Mouse (Mus musculus) heart, postnatal 0 days (tissue): ENCODE results near the gene Gm7735. TPM values are rescaled to one million over a fixed set of nuclear protein-coding genes. Genes with fewer than 3 reads are reported as not detected.

Source experiments
- ATAC-seq: fragments of 200-750 bp; cut with Nextera tagmentation; 2 replicates; pipeline ENCODE4 v1.8.0; 2017; ENCODE audit warnings: low read depth, moderate number of reproducible peaks, moderate library complexity; ENCODE audit not compliant: insufficient read depth
- DNase-seq: peaks from one replicate; pipeline ENCODE4 v3.0.0-alpha.2; 2016; ENCODE audit warnings: low spot score
- H3K27ac ChIP-seq: fragments of 300-500 bp; sonication (generic); 2 replicates; pipeline ENCODE4 v1.5.1; 2014; ENCODE audit warnings: low read depth, mild to moderate bottlenecking
- H3K27me3 ChIP-seq: fragments of 300-500 bp; sonication (generic); 2 replicates; pipeline ENCODE4 v1.6.1; 2014; ENCODE audit warnings: low read length, mixed read lengths; ENCODE audit not compliant: control insufficient read depth, insufficient read depth
- H3K36me3 ChIP-seq: fragments of 300-500 bp; sonication (generic); replicated peaks from 2 replicates; pipeline ENCODE4 v1.6.1; 2014; ENCODE audit warnings: low read length, mixed read lengths; ENCODE audit not compliant: control insufficient read depth, insufficient read depth
- H3K4me1 ChIP-seq: fragments of 300-500 bp; sonication (generic); 2 replicates; pipeline ENCODE4 v1.6.1; 2014; ENCODE audit warnings: antibody characterized with exemption; ENCODE audit not compliant: control insufficient read depth, insufficient read depth
- H3K4me2 ChIP-seq: fragments of 300-500 bp; sonication (generic); 2 replicates; pipeline ENCODE4 v1.6.1; 2014; ENCODE audit warnings: low read depth, mild to moderate bottlenecking, low read length, moderate library complexity
- H3K4me3 ChIP-seq: fragments of 300-500 bp; sonication (generic); 2 replicates; pipeline ENCODE4 v1.5.1; 2014; ENCODE audit warnings: low read depth, low read length
- H3K9ac ChIP-seq: fragments of 300-500 bp; sonication (generic); replicated peaks from 2 replicates; pipeline ENCODE4 v1.6.1; 2014; ENCODE audit warnings: low read depth, low read length, mixed read lengths
- H3K9me3 ChIP-seq: fragments of 300-500 bp; sonication (generic); replicated peaks from 2 replicates; pipeline ENCODE4 v1.6.1; 2016; ENCODE audit warnings: low read length; ENCODE audit not compliant: control insufficient read depth
- CTCF ChIP-seq: IDR thresholded peaks from 2 replicates; pipeline ENCODE4 v1.5.1; 2016; ENCODE audit warnings: antibody characterized with exemption, control low read depth, low read depth
- EP300 ChIP-seq: IDR thresholded peaks from 2 replicates; pipeline ENCODE4 v1.6.1; 2016; ENCODE audit warnings: antibody characterized with exemption, low read depth
- WGBS: fragments of 180-500 bp; shearing (Covaris S2); extraction: QIAGEN DNeasy Blood & Tissue Kit; methylation state at CpG from one replicate; pipeline ENCODE4 v1.1.7; 2014; 5-methylcytosine and 5-hydroxymethylcytosine counted together
- polyA plus RNA-seq: library from polyadenylated mRNA; unstranded; fragments of >200 nt; fragmentation: Nextera tagmentation; extraction: Ambion mirVana; gene quantifications from 2 replicates; pipeline ENCODE4 v1.2.1, GENCODE M21; 2015
- total RNA-seq: library from RNA; depleted of rRNA; stranded (reverse); fragments of >200 nt; gene quantifications from 2 replicates; pipeline ENCODE4 v1.2.3, GENCODE M21; 2014; ENCODE audit warnings: low replicate concordance; rRNA removed

Gm7735 gene
- total and polyA plus RNA-seq, 2 experiments from 2014 or later: not detected

DNA sequence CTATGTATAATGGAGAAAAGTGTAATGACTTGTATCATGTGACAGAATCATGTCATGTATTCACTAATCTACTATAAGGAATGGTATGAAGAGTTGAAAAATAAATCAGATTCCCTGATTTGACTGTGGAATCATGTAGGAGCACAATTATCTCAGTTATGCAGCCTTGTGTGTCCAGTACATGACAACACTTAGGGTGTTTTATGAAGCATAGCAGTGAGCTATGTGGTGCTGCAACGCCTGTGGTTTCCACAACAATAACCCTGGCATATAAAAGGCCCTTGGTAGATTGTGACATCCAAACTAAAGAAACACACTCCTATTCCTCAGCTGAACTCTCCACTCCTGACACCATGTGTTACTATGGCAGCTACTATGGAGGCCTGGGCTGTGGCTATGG, 36.3 kb downstream of the Gm7735 start, which contains the start of gene Krtap20-2:
Gene Krtap20-2, plus strand, starts transcription at position 301 of the 400 bp plus-strand sequence.
- H3K27ac ChIP-seq: no peak within 1 kb of the TSS
- no peak for DNase-seq
- no peak for ATAC-seq
- TF ChIP-seq CTCF (no peak), EP300 (no peak)
- no peak within 1 kb of the TSS for H3K4me3 ChIP-seq
- H3K9ac ChIP-seq: no peak within 1 kb of the TSS
- 41% methylated on average over 1 of the region's 1 CpGs for WGBS
- H3K9me3 ChIP-seq: no peaks in the 10 kb centered on the region
- no peaks in the 10 kb centered on the region for H3K4me1 ChIP-seq
- no peak within 1 kb of the TSS for H3K4me2 ChIP-seq
- no peaks in the 10 kb centered on the region for H3K36me3 ChIP-seq
- no peaks in the 10 kb centered on the region for H3K27me3 ChIP-seq

Other genes starting within 250 kb of the Gm7735 start
- not detected in 2 replicates for gene Krtap19-9b, start 237.2 kb upstream of the Gm7735 start, total RNA-seq
- not detected in 2 replicates for gene Krtap19-9b, start 237.2 kb upstream of the Gm7735 start, polyA plus RNA-seq
- gene Krtap16-3, start 206.6 kb upstream of the Gm7735 start, total RNA-seq: not detected in 2 replicates
- gene Krtap16-3, start 206.6 kb upstream of the Gm7735 start, polyA plus RNA-seq: not detected in 2 replicates
- gene Krtap22-2, start 158.7 kb upstream of the Gm7735 start, total RNA-seq: not detected in 2 replicates
- not detected in 2 replicates for gene Krtap22-2, start 158.7 kb upstream of the Gm7735 start, polyA plus RNA-seq
- gene Gm10229, start 154.2 kb upstream of the Gm7735 start, total RNA-seq: not detected in 2 replicates
- gene Gm10229, start 154.2 kb upstream of the Gm7735 start, polyA plus RNA-seq: not detected in 2 replicates
- not detected in 2 replicates for gene Krtap6-1, start 137.8 kb upstream of the Gm7735 start, total RNA-seq
- gene Krtap6-1, start 137.8 kb upstream of the Gm7735 start, polyA plus RNA-seq: not detected in 2 replicates
- gene Gm10228, start 128.0 kb upstream of the Gm7735 start, total RNA-seq: not detected in 2 replicates
- gene Gm10228, start 128.0 kb upstream of the Gm7735 start, polyA plus RNA-seq: not detected in 2 replicates
- gene Krtap6-5, start 121.6 kb upstream of the Gm7735 start, total RNA-seq: not detected in 2 replicates
- gene Krtap6-5, start 121.6 kb upstream of the Gm7735 start, polyA plus RNA-seq: not detected in 2 replicates
- gene 1110025L11Rik, start 105.5 kb upstream of the Gm7735 start, total RNA-seq: not detected in 2 replicates
- not detected in 2 replicates for gene 1110025L11Rik, start 105.5 kb upstream of the Gm7735 start, polyA plus RNA-seq
- not detected in 2 replicates for gene Krtap6-3, start 85.5 kb upstream of the Gm7735 start, total RNA-seq
- gene Krtap6-3, start 85.5 kb upstream of the Gm7735 start, polyA plus RNA-seq: not detected in 2 replicates
- not detected in 2 replicates for gene Gm6358, start 28.6 kb upstream of the Gm7735 start, total RNA-seq
- gene Gm6358, start 28.6 kb upstream of the Gm7735 start, polyA plus RNA-seq: not detected in 2 replicates
- gene Gm10061, start 18.4 kb upstream of the Gm7735 start, total RNA-seq: not detected in 2 replicates
- gene Gm10061, start 18.4 kb upstream of the Gm7735 start, polyA plus RNA-seq: not detected in 2 replicates
- not detected in 2 replicates for gene Gm9789, start 11.5 kb upstream of the Gm7735 start, total RNA-seq
- gene Gm9789, start 11.5 kb upstream of the Gm7735 start, polyA plus RNA-seq: not detected in 2 replicates
- not detected in 2 replicates for gene 1110057P08Rik, start 5.2 kb downstream of the Gm7735 start, total RNA-seq
- gene 1110057P08Rik, start 5.2 kb downstream of the Gm7735 start, polyA plus RNA-seq: not detected in 2 replicates
- gene Krtap20-2, start 36.4 kb downstream of the Gm7735 start, total RNA-seq: not detected in 2 replicates
- not detected in 2 replicates for gene Krtap20-2, start 36.4 kb downstream of the Gm7735 start, polyA plus RNA-seq
- not detected in 2 replicates for gene Krtap21-1, start 234.4 kb downstream of the Gm7735 start, total RNA-seq
- gene Krtap21-1, start 234.4 kb downstream of the Gm7735 start, polyA plus RNA-seq: not detected in 2 replicates